Mouse (Mus musculus) forebrain, postnatal 0 days (tissue): ENCODE results near the gene Olfr556. TPM values are rescaled to one million over a fixed set of nuclear protein-coding genes. Genes with fewer than 3 reads are reported as not detected.

Experiments
- ATAC-seq: fragments of 200-750 bp; cut with Nextera tagmentation; 2 replicates; pipeline ENCODE4 v1.8.0; 2017; ENCODE audit warnings: mild to moderate bottlenecking, moderate library complexity
- DNase-seq: peaks from one replicate; pipeline ENCODE4 v3.0.0-alpha.2; 2015
- H3K27ac ChIP-seq: fragments of 300-500 bp; sonication (generic); 2 replicates; pipeline ENCODE4 v1.5.1; 2014; ENCODE audit warnings: low read depth, mild to moderate bottlenecking, antibody characterized with exemption, low read length, moderate library complexity, mixed read lengths
- H3K27me3 ChIP-seq: fragments of 300-500 bp; sonication (generic); 2 replicates; pipeline ENCODE4 v1.6.1; 2014; ENCODE audit warnings: mild to moderate bottlenecking, low read length, mixed read lengths; ENCODE audit not compliant: insufficient read depth
- H3K36me3 ChIP-seq: fragments of 300-500 bp; sonication (generic); 2 replicates; pipeline ENCODE4 v1.6.1; 2014; ENCODE audit warnings: mild to moderate bottlenecking, moderate library complexity; ENCODE audit not compliant: insufficient read depth
- H3K4me1 ChIP-seq: fragments of 300-500 bp; sonication (generic); 2 replicates; pipeline ENCODE4 v1.6.1; 2014; ENCODE audit warnings: antibody characterized with exemption; ENCODE audit not compliant: insufficient read depth
- H3K4me2 ChIP-seq: fragments of 300-500 bp; sonication (generic); 2 replicates; pipeline ENCODE4 v1.6.1; 2014; ENCODE audit warnings: low read depth, mild to moderate bottlenecking, moderate library complexity
- H3K4me3 ChIP-seq: fragments of 300-500 bp; sonication (generic); 2 replicates; pipeline ENCODE4 v1.5.1; 2014; ENCODE audit warnings: low read depth, low read length, mixed read lengths
- H3K9ac ChIP-seq: fragments of 300-500 bp; sonication (generic); 2 replicates; pipeline ENCODE4 v1.6.1; 2014; ENCODE audit warnings: mild to moderate bottlenecking
- H3K9me3 ChIP-seq: fragments of 300-500 bp; sonication (generic); 2 replicates; pipeline ENCODE4 v1.6.1; 2016; ENCODE audit warnings: low read length
- CTCF ChIP-seq: sonication (generic); IDR thresholded peaks from 2 replicates; pipeline ENCODE4 v1.5.1; 2016; ENCODE audit warnings: antibody characterized with exemption, control low read depth, low read depth
- WGBS: fragments of 180-500 bp; shearing (Covaris S2); extraction: QIAGEN DNeasy Blood & Tissue Kit; methylation state at CpG from one replicate; pipeline ENCODE4 v1.1.7; 2014; 5-methylcytosine and 5-hydroxymethylcytosine counted together
- polyA plus RNA-seq: library from polyadenylated mRNA; unstranded; fragments of >200 nt; fragmentation: Nextera tagmentation; extraction: Ambion mirVana; gene quantifications from 2 replicates; pipeline ENCODE4 v1.2.1, GENCODE M21; 2015
- total RNA-seq: library from RNA; depleted of rRNA; stranded (reverse); fragments of >200 nt; gene quantifications from 2 replicates; pipeline ENCODE4 v1.2.3, GENCODE M21; 2014

The Olfr556 gene
- total and polyA plus RNA-seq, 2 experiments from 2014 or later: not detected

- Histone ChIP-seq H3K4me1 (no peaks in the 10 kb centered on the region), H3K27ac (no peak overlapping the region), H3K9me3 (no peaks in the 10 kb centered on the region), H3K4me3 (no peak overlapping the region), H3K27me3 (no peaks in the 10 kb centered on the region), H3K9ac (no peak overlapping the region), H3K4me2 (no peak overlapping the region), H3K36me3 (no peaks in the 10 kb centered on the region)
- ATAC-seq (no peak), DNase-seq (peak; percentile 61)
- TF ChIP-seq CTCF: peak; percentile 69
- 27% methylated on average over 2 of the region's 2 CpGs for WGBS
Observed at GRCm38 (mm10) chr7:102665378-102665777, 679 bp downstream of the Olfr556 start.

DNA sequence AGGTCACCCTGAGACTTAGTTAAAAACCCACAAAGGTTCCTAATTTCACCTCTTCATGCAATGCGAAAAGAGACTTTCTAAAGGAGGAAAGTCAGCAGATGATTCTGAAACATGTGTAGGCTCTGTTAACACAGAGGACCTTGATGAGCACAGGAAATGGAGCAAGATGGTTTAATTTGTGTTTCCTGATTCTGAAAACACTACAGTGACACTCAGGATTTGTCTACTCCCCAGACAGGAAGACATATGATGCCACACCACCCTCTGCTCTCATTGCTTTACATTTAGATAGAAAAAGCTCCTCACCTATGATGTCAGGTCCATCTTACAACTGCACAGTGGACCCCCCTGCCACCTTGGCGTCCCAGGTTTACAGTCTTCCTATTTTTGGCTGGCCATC is 11.5 kb downstream of the Olfr556 start:
- Histone ChIP-seq H3K4me1 (no peaks in the 10 kb centered on the region), H3K4me2 (no peak overlapping the region), H3K9me3 (no peaks in the 10 kb centered on the region), H3K27ac (no peak overlapping the region), H3K9ac (no peak overlapping the region), H3K36me3 (no peaks in the 10 kb centered on the region), H3K27me3 (no peaks in the 10 kb centered on the region), H3K4me3 (no peak overlapping the region)
- no peak for ATAC-seq
- 81% methylated on average over 2 of the region's 2 CpGs for WGBS
- DNase-seq: no peak
- no peak for TF ChIP-seq CTCF

DNA sequence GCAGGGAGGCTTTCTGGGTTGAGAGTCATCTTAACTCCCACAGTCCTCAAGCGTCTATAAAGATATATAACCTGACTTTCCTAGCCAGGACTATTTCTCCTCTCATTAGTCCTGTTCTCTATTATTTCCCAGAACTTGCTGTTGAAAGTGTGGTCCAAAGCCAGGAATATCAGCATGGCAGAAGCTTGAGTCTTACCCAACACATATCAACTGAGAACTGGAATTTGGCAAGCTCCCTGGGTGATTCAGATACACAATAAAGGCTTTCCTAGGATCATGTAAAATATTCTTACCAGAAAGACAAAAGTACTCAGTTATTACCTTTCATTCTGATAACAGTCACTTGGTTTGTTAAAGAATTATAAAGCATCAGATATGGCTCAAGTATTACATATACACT is 17.2 kb downstream of the Olfr556 start:
- Histone ChIP-seq H3K4me2 (no peak overlapping the region), H3K36me3 (no peaks in the 10 kb centered on the region), H3K27ac (no peak overlapping the region), H3K4me1 (no peaks in the 10 kb centered on the region; the same call in 1 of the 2 replicates), H3K4me3 (no peak overlapping the region), H3K27me3 (no peaks in the 10 kb centered on the region), H3K9ac (no peak overlapping the region), H3K9me3 (no peaks in the 10 kb centered on the region)
- DNase-seq (no peak), ATAC-seq (no peak)
- WGBS: 91% methylated on average over 1 of the region's 1 CpGs
- no peak for TF ChIP-seq CTCF

GRCm38 (mm10) chr7:102686944-102687501 is 22.3 kb downstream of the Olfr556 start, which contains the start of gene Trim68:
Gene Trim68, minus strand, starts transcription at chr7:102687327.
- DNase-seq (peak; percentile 90), ATAC-seq (peak; percentile 100)
- no peaks in the 10 kb centered on the region for H3K9me3 ChIP-seq
- H3K4me1 ChIP-seq: no peaks in the 10 kb centered on the region; the same call in 1 of the 2 replicates
- peak within 1 kb of the TSS; percentile 79 for H3K4me2 ChIP-seq
- 1% methylated on average over 40 of the region's 40 CpGs for WGBS
- H3K9ac ChIP-seq: peak within 1 kb of the TSS; percentile 56
- H3K4me3 ChIP-seq: peak within 1 kb of the TSS; percentile 60
- no peaks in the 10 kb centered on the region for H3K36me3 ChIP-seq
- no peaks in the 10 kb centered on the region for H3K27me3 ChIP-seq
- H3K27ac ChIP-seq: 0 out of 2 replicates have a peak within 1 kb of the TSS, but pooled peaks have one; percentile 50
- no peak for TF ChIP-seq CTCF

DNA sequence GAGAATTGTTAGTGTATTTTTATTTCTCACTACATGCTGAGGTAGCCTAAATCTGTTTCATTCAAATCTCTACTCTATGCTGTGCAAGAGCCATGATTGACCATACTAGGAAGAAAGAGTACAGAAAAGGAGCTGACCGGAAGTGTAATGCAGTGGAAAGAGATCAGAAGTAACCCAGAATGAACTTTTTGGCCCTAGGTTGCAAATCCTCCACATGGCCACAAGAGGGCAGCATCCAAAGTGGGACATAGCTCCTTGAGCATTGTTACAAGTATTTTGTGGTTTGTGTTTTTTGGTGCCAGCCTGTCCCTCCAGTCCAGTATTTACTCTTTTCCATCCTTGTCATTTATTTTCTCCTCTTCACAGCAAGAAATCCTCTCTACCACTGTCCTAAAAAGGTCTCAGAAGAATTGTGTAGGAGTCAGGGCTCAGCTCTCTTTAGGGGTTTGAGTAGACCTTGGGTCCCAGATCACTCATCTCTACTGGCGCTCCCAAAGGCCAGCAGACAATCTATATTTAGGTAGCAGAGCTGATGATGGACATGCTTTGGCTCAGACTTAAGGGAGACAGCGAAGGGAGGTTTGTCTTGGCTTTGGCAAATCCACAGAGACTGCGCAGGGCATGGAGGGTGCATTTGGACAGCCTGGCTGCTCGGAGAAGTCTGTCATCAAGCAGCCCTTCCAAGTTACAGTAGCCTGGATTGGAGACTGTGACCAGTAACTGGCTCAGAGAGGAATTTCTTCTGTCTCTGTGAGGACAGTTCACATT is 30.8 kb downstream of the Olfr556 start, which contains the start of gene Olfr557:
TSS of gene Olfr557 (plus strand) at position 553 of the 768 bp plus-strand sequence.
- ATAC-seq: no peak
- no peaks in the 10 kb centered on the region for H3K27me3 ChIP-seq
- no peak within 1 kb of the TSS for H3K9ac ChIP-seq
- WGBS: 81% methylated on average over 5 of the region's 5 CpGs
- H3K36me3 ChIP-seq: no peaks in the 10 kb centered on the region
- peak; percentile 55 for DNase-seq
- TF ChIP-seq CTCF: peak; percentile 82
- no peaks in the 10 kb centered on the region for H3K9me3 ChIP-seq
- no peak within 1 kb of the TSS for H3K4me3 ChIP-seq
- H3K4me2 ChIP-seq: no peak within 1 kb of the TSS
- H3K4me1 ChIP-seq: no peaks in the 10 kb centered on the region
- no peak within 1 kb of the TSS for H3K27ac ChIP-seq

DNA sequence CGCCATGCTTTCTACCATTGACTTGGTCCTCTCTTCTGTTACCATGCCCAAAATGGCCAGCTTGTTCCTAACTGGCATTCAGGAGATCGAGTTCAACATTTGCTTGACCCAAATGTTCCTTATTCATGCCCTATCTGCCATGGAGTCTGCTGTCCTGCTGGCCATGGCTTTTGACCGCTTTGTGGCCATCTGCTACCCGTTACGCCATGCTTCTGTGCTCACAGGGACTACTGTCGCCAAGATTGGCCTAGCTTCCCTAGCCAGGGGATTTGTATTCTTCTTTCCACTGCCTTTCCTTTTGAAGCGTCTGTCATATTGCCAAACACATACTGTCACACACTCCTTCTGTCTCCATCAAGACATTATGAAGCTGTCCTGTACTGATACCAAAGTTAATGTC is 33.8 kb downstream of the Olfr556 start:
- TF ChIP-seq CTCF: no peak
- Histone ChIP-seq H3K4me3 (no peak overlapping the region), H3K9me3 (no peaks in the 10 kb centered on the region), H3K9ac (no peak overlapping the region), H3K36me3 (no peaks in the 10 kb centered on the region), H3K4me2 (no peak overlapping the region), H3K27me3 (no peaks in the 10 kb centered on the region), H3K27ac (no peak overlapping the region), H3K4me1 (no peaks in the 10 kb centered on the region)
- ATAC-seq: no peak
- 90% methylated on average over 7 of the region's 7 CpGs for WGBS
- no peak for DNase-seq

DNA sequence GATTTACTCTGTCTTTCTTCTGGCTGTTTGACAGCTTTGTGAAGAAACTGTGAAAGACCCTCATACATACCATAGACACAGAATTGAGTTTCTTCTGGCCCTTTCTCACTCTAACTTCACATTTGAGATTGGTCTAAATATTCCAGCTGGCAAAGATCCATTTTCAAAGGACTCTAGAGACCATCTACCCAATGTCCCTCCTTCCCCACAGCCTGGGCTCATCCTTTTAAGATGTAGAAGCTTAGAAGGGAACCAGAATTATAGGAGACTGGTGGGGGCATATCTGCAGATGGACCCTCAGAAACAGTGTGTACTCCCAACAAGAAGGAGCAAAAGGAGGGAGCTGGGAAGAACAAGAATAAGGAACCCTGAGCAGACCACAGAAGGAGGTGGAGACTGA is 37.2 kb downstream of the Olfr556 start, which contains the start of gene Olfr558:
TSS of gene Olfr558 (plus strand) at position 301 of the 400 bp plus-strand sequence.
- ATAC-seq (no peak), DNase-seq (no peak)
- H3K36me3 ChIP-seq: no peaks in the 10 kb centered on the region
- TF ChIP-seq CTCF: no peak
- no peaks in the 10 kb centered on the region for H3K4me1 ChIP-seq
- no peak within 1 kb of the TSS for H3K4me2 ChIP-seq
- no peak within 1 kb of the TSS for H3K27ac ChIP-seq
- H3K27me3 ChIP-seq: no peaks in the 10 kb centered on the region
- H3K4me3 ChIP-seq: no peak within 1 kb of the TSS
- no peaks in the 10 kb centered on the region for H3K9me3 ChIP-seq
- no peak within 1 kb of the TSS for H3K9ac ChIP-seq
